Mouse (Mus musculus) spleen, postnatal 14 days (tissue): ENCODE data around the gene Rpl37a.
A peak's percentile ranks its signal among the peaks of the same experiment; 100 is the strongest.

ENCODE experiments used
- DNase-seq, 2 experiments: peaks; one replicate each; pipeline ENCODE4 v3.0.0; 2021 to 2022; ENCODE audit warnings: low spot score in 2 of 2

The Rpl37a gene

GRCm38 (mm10) chr1:72710753-72711653, at the start of gene Rpl37a:
Gene Rpl37a (plus strand): TSS chr1:72711290.
- DNase-seq, result peak; percentile 87 to 92

GRCm38 (mm10) chr1:72673070-72673469, 38.0 kb upstream of the Rpl37a start:
- no peak for DNase-seq

GRCm38 (mm10) chr1:72696256-72696655, 14.8 kb upstream of the Rpl37a start:
- no peak for DNase-seq

GRCm38 (mm10) chr1:72698651-72699050, 12.4 kb upstream of the Rpl37a start:
- no peak for DNase-seq

GRCm38 (mm10) chr1:72700479-72700878, 10.6 kb upstream of the Rpl37a start, which contains the start of gene Ankar:
Gene Ankar (minus strand): TSS chr1:72700579.
- DNase-seq, result no peak

- DNase-seq, result no peak
These were observed 3.6 kb upstream of the Rpl37a start for GRCm38 (mm10) chr1:72707525-72707924.

- peak; percentile 9 to 16 for DNase-seq
These were observed 594 bp downstream of the Rpl37a start for GRCm38 (mm10) chr1:72711684-72712083.

GRCm38 (mm10) chr1:72714547-72714946, 3.5 kb downstream of the Rpl37a start:
- no peak for DNase-seq

GRCm38 (mm10) chr1:72715065-72715464, 4.0 kb downstream of the Rpl37a start:
- no peak for DNase-seq

- DNase-seq, result no peak
These were observed 4.7 kb downstream of the Rpl37a start for GRCm38 (mm10) chr1:72715593-72716361.

- DNase-seq, result no peak
These were observed 5.3 kb downstream of the Rpl37a start for GRCm38 (mm10) chr1:72716421-72716820.

- DNase-seq, result peak; percentile 52 to 74
These were observed 5.8 kb downstream of the Rpl37a start for GRCm38 (mm10) chr1:72716926-72717325.

- DNase-seq, result no peak
These were observed 6.5 kb downstream of the Rpl37a start for GRCm38 (mm10) chr1:72717540-72717939.

- DNase-seq, result peak; percentile 22 to 59
These were observed 7.8 kb downstream of the Rpl37a start for GRCm38 (mm10) chr1:72718846-72719245.

- DNase-seq, result no peak
These were observed 9.1 kb downstream of the Rpl37a start for GRCm38 (mm10) chr1:72720115-72720725.

- no peak for DNase-seq
These were observed 11.6 kb downstream of the Rpl37a start for GRCm38 (mm10) chr1:72722646-72723045.

GRCm38 (mm10) chr1:72724354-72724753, 13.3 kb downstream of the Rpl37a start:
- no peak for DNase-seq

- no peak for DNase-seq
These were observed 14.9 kb downstream of the Rpl37a start for GRCm38 (mm10) chr1:72725941-72726340.

GRCm38 (mm10) chr1:72728781-72729180, 17.7 kb downstream of the Rpl37a start:
- DNase-seq, result no peak

GRCm38 (mm10) chr1:72730126-72730525, 19.0 kb downstream of the Rpl37a start:
- no peak for DNase-seq

- no peak for DNase-seq
These were observed 22.2 kb downstream of the Rpl37a start for GRCm38 (mm10) chr1:72733191-72733691.
